Mouse (Mus musculus): ENCODE results near the gene Pla2g15.
A peak's percentile ranks its signal among the peaks of the same experiment; 100 is the strongest.

DNA sequence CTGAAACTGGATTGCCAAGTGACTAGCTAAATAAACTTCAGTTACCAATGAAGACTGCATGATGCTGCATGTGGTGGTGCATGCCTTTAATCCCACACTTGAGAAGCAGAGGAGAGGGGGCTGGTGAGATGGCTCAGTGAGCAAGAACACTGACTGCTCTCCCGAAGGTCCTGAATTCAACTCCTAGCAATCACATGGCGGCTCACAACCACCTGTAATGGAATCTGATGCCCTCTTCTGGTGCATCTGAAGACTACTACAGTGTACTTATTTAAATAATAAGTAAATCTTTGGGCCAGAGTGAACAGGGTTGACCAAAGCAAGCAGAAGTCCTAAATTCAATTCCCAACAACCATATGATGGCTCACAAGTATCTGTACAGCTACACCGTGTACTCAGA is 26.8 kb upstream of the Pla2g15 start:
- no peak for TF ChIP-seq MAFK (IDR thresholded peaks at IDR 0.05; ENCODE audit: borderline replicate concordance, low read depth, low read length)
- TF ChIP-seq SMC3 (IDR thresholded peaks at IDR 0.05; ENCODE audit: low read depth, low read length), result no peak
- peak in 1 of 3 experiments; percentile 21; a peak in 1 of 6 replicates for TF ChIP-seq CTCF (IDR thresholded peaks at IDR 0.05 in 2 of 3, conservative IDR thresholded peaks at IDR 0.05 in 1 of 3; ENCODE audit: control insufficient read depth in 1 of 3, insufficient read depth in 1 of 3, low read depth in 2 of 3, low read length in 3 of 3, poor library complexity in 1 of 3, severe bottlenecking in 1 of 3)
- no peak for TF ChIP-seq CHD1 (IDR thresholded peaks at IDR 0.05; ENCODE audit: low read depth, low read length)
- TF ChIP-seq POLR2A (IDR thresholded peaks at IDR 0.05; ENCODE audit: control insufficient read depth in 1 of 2, insufficient read depth in 1 of 2, low read depth in 1 of 2, low read length in 2 of 2, poor library complexity in 1 of 2), result no peak
- no peak for TF ChIP-seq MAX (IDR thresholded peaks at IDR 0.05; ENCODE audit: low read length)
- TF ChIP-seq ZMIZ1 (IDR thresholded peaks at IDR 0.05; ENCODE audit: low read depth, low read length), result no peak
- no peak for TF ChIP-seq EP300 (IDR thresholded peaks at IDR 0.05; ENCODE audit: low read depth in 1 of 2, low read length in 2 of 2)
- no peak for TF ChIP-seq ZNF384 (IDR thresholded peaks at IDR 0.05; ENCODE audit: low read depth, low read length)
- no peak for TF ChIP-seq ZC3H11A (IDR thresholded peaks at IDR 0.05; ENCODE audit: low read depth, low read length)
- TF ChIP-seq RCOR1 (IDR thresholded peaks at IDR 0.05; ENCODE audit: low read depth, low read length), result no peak
- TF ChIP-seq BHLHE40 (IDR thresholded peaks at IDR 0.05; ENCODE audit: borderline replicate concordance, low read depth, low read length), result no peak
